Mouse (Mus musculus) embryonic fibroblast, embryonic 13.5 days (primary cell): Measurements from ENCODE around the gene Ier2.

Experiments used
- CTCF ChIP-seq: IDR thresholded peaks from 2 replicates; pipeline ENCODE4 v1.5.1; 2011; ENCODE audit warnings: mild to moderate bottlenecking, control low read depth, low read length, moderate library complexity, borderline replicate concordance; ENCODE audit not compliant: insufficient read depth
- POLR2A ChIP-seq: IDR thresholded peaks from 2 replicates; pipeline ENCODE4 v1.6.1; 2011; ENCODE audit warnings: low read depth, mild to moderate bottlenecking, control low read depth, low read length, moderate library complexity

GRCm38 (mm10) chr8:84661458-84661871 is 1.2 kb downstream of the Ier2 start:
- no peak for TF ChIP-seq CTCF
- peak; percentile 83 for TF ChIP-seq POLR2A
